Mouse (Mus musculus) left cerebral cortex, postnatal 4 days (tissue): ENCODE results near the gene Mrpl48. TPM values are rescaled to one million over a fixed set of nuclear protein-coding genes. Genes with fewer than 3 reads are reported as not detected.
A peak's percentile ranks its signal among the peaks of the same experiment; 100 is the strongest.

Experiments
- DNase-seq: peaks from one replicate; pipeline ENCODE4 v3.0.0-alpha.2; 2022
- intact Hi-C: fragments of 180-260 bp; cut with DNase I; formaldehyde crosslinking; loops from one replicate; pipeline ENCODE4 v1.15.1; 2025
- total RNA-seq, 2 experiments: library from RNA; stranded (reverse); gene quantifications; 2 replicates each; pipeline ENCODE4 v1.2.3; 2021

Gene Mrpl48
- total RNA-seq, 2 experiments from 2014 or later = 44.9 to 47.4 TPM

DNA sequence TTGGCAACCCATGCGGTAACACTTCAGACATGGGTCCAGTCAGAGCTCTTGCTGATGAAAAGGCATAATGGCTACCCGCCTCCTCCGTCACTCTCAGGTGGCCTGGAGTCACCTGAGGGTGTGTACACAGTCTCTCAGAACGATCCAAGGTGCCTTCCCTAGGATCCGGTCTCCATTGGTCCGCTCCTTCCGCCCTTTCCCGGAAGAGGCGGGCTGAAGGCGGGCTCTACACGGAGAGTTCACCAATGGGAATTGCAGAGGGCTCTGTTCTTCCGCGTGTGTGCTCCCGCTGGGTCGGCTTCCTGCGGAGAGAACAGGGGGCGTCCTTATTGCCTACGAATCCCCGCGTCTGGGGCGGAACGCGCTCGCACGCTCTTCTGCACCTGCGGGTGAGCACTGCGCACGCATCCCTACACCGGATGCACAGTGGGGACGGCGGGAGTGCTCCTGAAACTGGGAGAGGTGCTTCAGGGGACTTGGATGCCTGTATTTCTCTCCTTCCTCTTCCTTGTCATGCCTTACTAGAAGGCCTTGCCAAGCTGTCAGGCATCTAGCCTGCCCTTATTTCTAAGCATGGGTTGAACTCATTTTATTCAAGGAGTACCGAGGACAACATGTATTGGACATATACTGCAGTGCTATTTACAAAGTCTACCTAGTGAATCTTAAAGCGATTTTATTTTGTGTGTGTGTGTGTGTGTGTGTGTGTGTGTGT is 71.1 kb downstream of the Mrpl48 start, which contains the start of gene Coa4:
TSS of gene Coa4 (plus strand) at position 268 of the 715 bp plus-strand sequence.
- intact Hi-C loops = no loop called here
- DNase-seq = peak; percentile 89

DNA sequence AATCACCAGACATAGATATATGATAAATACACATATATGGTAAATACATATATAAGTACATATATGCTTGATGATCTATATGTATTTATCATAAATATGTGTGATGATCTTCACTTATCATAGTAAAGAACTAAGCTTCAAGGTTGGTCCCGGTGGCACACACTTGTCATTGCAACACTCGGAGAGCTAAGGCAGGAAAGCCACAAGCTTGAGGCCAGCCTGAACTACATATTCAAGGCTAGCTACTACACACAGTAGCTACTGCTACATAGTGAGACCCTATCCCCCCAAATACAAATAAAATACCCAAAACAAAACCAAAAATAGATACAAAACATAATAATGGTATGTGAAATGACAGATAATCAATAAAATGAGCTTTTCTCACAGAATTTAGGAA is 72.3 kb downstream of the Mrpl48 start:
- DNase-seq = no peak
- intact Hi-C loops = no loop called here

GRCm38 (mm10) chr7:100534216-100534615 is 73.9 kb downstream of the Mrpl48 start:
- no peak for DNase-seq
- intact Hi-C loops = no loop called here

GRCm38 (mm10) chr7:100533503-100533902 is 74.6 kb downstream of the Mrpl48 start:
- DNase-seq = no peak

GRCm38 (mm10) chr7:100530766-100531165 is 77.3 kb downstream of the Mrpl48 start:
- no peak for DNase-seq
- intact Hi-C loops = no loop called here

More at GRCm38 (mm10) chr7:100533503-100533902, 74.6 kb downstream of the Mrpl48 start:
- intact Hi-C loops = no loop called here

DNA sequence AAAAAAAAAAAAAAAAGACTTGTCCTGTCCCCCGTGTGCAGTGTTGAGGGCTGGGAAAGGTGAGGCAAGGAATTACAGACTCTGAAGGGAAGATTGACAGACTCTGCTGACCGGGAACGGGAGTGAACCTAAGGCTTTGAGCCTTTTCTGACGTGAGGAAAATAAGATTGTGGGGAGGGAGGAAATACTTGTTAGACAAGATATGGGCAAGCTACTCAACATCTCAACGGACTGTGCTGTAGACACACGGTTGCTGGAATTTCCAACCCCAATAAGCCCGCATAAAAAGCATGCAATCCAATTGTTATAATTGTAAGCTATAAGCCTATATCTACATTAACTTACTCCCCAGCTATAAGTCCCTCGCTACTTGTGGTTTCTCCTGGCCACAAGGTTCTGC is 83.4 kb downstream of the Mrpl48 start:
- DNase-seq = no peak
- intact Hi-C loops = loop anchor here (10.0 kb wide), 2 partner anchors 140 to 340 kb away; partner anchors contain the start of genes Plekhb1 and Relt

DNA sequence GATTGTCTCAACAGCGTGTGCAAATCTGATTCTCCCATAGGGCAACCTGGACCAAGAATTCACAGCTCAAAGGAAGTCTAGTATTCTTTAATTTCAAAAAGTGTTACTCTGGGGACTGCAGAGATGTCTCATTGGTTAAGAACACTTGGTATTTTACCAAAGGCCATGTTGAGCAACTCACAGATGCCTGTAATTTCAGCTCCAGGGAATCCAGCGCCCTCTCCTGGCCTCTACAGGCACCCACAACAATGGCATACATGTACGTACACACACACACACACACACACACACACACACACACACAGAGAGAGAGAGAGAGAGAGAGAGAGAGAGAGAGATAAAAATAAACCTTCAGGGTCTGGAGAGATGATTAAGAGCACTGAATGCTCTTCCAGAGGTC is 85.9 kb downstream of the Mrpl48 start:
- no peak for DNase-seq
- intact Hi-C loops = loop anchor here (10.0 kb wide), 2 partner anchors 143 to 343 kb away; partner anchors contain the start of genes Plekhb1 and Relt

DNA sequence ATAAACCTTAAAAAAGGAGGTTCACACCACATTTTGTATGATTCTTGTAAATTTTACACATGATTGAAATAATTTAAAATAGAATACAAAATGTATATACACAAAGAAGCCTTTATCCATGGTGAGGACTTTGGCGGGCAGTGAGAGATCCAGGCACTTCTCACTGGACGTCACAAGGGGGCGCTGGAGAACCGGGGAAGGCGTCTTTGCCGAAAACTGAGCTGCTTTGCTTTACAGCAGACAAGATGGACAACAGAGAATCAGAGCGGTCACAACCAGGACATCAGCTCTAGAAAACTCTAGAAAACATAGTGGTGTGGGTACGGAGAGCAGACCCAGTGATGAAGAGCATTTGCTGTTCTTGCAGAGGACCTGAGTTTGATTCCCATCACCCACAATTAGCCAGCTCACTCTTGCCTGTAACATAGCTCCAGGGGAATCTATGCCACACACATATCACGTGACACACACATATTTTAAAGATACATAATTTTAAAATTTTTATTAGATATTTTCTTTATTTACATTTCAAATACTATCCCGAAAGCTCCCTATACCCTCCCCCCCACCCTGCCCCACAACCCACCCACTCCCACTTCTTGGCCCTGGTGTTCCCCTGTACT is 87.3 kb downstream of the Mrpl48 start:
- DNase-seq = peak; percentile 83
- intact Hi-C loops = loop anchor here (10.0 kb wide), 2 partner anchors 144 to 344 kb away; partner anchors contain the start of genes Plekhb1 and Relt

DNA sequence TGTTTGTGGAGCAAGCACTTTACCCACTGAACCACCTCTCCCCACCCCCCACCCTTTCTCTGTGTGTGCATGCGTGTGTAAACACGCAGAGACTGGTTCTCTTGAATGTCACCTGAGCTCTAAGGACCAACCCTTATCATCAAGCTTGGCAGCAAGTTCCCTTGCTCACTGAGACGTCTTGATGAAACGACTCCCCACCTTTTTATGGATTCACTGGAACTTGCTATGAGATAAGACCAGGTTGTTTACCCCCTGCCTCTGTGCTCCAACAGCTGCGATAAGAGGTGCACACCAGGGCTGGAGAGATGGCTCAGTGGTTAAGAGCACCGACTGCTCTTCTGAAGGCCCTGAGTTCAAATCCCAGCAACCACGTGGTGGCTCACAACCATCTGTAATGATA is 87.9 kb downstream of the Mrpl48 start:
- intact Hi-C loops = loop anchor here (10.0 kb wide), 2 partner anchors 145 to 345 kb away; partner anchors contain the start of genes Plekhb1 and Relt
- no peak for DNase-seq

GRCm38 (mm10) chr7:100514573-100514972 is 93.5 kb downstream of the Mrpl48 start, which contains the start of gene Dnajb13:
Dnajb13 (minus strand) TSS chr7:100514960.
- intact Hi-C loops = no loop called here
- DNase-seq = no peak

DNA sequence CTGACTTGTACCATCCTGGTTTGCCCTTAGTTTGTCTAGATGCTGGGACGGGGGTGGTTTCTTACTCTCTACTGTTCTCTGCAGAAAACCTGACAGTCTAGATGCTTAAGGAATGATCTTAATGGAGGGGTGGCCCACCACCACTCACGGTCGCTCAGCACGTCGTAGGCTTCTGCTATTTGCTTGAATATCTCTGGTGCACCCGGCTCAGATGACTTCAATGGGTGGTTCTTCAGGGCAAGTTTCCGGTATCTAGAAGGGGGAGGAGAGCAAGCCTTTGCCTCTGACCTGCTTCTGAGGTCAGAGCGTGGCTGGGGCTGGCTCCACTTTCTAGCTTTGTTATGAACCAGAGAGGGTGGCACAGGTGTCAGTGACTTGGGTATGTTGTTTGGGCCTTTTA is 96.5 kb downstream of the Mrpl48 start:
- intact Hi-C loops = no loop called here
- DNase-seq = no peak

DNA sequence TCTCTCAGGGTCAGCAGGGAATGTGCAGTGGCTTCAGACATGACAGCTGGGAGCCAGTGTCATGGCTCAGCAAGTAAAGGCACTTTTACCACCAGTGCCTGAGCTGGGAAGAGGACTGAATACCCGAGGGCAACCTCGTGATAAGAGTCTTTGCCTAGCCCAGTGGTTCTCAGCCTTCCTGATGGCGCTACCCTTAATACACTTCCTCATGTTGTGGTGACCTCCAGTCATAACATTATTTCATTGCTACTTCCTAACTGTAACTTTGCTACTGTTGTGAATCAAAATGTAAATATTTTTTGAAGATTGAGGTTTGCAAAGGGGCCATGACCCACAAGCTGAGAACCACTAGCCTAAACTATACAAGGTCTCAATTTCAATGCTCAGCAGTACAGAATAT is 99.4 kb downstream of the Mrpl48 start:
- intact Hi-C loops = no loop called here
- no peak for DNase-seq

DNA sequence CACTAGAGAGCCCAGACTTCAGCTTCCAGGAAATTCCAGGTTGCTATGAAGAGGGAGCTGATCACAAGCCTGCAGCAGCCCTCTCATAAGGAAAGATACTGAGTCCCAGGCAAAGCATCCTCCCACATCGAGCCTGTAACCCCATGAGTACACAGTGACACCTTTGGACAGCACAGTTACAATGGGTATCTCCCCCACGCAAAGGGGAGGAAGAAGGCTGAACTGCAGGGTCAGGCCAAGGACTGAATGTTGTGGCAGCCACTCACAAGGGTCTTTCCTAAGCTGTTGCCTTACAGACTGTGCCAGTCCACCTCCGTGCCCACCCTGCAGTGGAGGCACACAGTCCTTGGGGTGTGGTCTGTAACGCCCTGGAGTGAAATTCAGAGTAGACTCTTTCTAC is 101.6 kb downstream of the Mrpl48 start:
- intact Hi-C loops = no loop called here
- no peak for DNase-seq

DNA sequence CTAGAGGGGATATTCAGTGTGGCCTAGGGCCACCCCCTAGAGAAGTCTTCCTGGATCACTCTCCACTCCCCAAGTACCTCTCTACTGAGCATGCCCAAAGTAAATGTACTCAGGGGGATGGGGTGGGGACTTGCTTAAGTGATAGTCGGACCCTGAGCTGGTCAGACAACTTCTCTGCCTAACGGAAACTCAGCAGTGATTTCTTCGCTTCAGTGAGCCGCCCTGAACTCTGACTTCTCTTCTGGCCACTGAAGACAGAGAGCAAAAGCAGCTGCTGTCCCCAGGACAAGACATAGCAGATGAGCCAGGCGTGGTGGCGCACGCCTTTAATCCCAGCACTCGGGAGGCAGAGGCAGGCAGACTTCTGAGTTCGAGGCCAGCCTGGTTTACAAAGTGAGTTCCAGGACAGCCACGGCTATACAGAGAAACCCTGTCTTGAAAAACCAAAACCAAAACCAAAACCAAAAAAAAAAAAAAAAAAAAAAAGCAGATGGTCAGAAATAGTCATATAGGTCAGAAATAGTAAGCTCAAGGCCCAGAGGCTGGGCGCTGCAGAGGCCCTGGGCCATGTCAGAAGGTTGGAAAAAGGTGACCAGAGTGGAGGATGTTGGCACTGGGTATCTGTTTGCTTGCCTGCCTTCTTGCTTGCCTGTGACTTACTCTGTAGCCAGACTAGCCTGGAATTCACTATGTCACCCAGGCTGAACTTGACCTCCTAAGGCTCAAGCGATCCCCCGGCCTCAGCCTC is 103.2 kb downstream of the Mrpl48 start:
- intact Hi-C loops = no loop called here
- no peak for DNase-seq

DNA sequence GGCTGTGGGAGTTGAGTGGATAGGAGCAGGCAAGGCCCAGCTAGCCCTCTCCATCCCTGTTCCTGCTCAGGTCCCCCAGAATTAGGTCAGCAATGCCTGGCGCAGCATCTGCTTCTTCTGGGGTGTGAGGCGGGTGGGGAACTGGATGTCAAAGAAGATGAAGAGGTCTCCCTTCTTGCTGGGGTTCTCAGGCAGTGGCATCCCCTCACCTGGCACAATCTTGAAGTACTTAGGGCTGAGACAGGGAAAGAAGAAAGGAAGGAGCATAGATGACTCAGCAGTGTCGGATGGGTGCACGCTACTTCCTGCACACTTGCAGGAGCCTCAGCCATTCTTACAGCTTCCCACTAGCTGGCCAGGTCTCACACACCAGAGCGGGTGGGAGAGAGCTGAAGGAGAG is 105.0 kb downstream of the Mrpl48 start:
- intact Hi-C loops = no loop called here
- DNase-seq = no peak

- intact Hi-C loops = no loop called here
- no peak for DNase-seq
These were observed 105.7 kb downstream of the Mrpl48 start for GRCm38 (mm10) chr7:100502374-100502922.

- intact Hi-C loops = no loop called here
- DNase-seq = no peak
These were observed 106.2 kb downstream of the Mrpl48 start for GRCm38 (mm10) chr7:100501844-100502373.

- no peak for DNase-seq
- intact Hi-C loops = no loop called here
These were observed 106.9 kb downstream of the Mrpl48 start for GRCm38 (mm10) chr7:100501027-100501843.

GRCm38 (mm10) chr7:100500276-100500977 is 107.7 kb downstream of the Mrpl48 start:
- intact Hi-C loops = no loop called here
- no peak for DNase-seq
